Mouse (Mus musculus) yolk sac, embryonic 10.5 days (tissue): ENCODE results near the gene Pex5.

Experiments used
- DNase-seq: peaks from one replicate; pipeline ENCODE4 v3.0.0-alpha.2; 2017; ENCODE audit warnings: low spot score

Pex5 gene

GRCm38 (mm10) chr6:124360549-124360948, 54.3 kb downstream of the Pex5 start:
- DNase-seq, result no peak

- DNase-seq, result no peak
Measured at GRCm38 (mm10) chr6:124358953-124359352, 55.9 kb downstream of the Pex5 start.

- no peak for DNase-seq
Measured at GRCm38 (mm10) chr6:124353246-124353645, 61.6 kb downstream of the Pex5 start.
